Mouse (Mus musculus) left cerebral cortex, adult 11 months (tissue): ENCODE results near the gene Gab2.

Experiments
- DNase-seq: peaks from one replicate; pipeline ENCODE4 v3.0.0; 2022; ENCODE audit warnings: low spot score

The Gab2 gene

DNA sequence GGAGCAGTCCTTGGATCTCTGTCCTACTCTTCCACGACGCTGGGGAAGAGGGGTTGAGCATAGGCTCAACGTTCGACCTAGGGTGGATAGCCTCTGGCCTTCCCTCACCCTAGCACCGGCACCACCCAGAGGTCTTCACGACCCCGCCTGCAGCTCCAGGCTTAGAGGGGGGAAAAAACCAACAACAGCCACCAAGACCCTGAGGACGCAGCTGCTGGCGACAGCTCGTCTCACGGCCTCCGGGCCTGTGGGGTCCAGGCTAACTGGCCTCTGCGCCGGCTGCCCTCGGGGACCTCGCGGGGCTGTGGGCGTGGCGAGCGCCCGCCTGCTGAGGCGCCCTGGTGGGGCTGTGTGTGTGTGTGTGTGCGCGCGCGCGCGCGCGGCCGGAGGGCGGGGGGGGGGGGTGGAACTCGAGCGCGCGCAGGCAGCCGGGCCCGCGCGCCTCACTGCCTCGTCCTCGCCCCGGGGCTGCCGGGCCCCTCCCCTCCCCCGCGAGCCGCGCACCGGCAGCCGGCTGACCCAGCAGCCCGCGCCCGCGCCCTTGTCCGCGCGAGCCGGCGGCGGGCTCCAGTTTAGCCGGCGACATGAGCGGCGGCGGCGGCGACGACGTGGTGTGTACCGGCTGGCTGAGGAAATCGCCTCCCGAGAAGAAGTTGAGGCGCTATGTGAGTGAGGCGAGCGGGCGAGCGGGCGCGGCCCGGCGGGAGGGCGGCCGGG lies at the start of gene Gab2:
Gene Gab2, plus strand, starts transcription at position 345 of the 717 bp plus-strand sequence.
- peak; percentile 42 for DNase-seq

DNA sequence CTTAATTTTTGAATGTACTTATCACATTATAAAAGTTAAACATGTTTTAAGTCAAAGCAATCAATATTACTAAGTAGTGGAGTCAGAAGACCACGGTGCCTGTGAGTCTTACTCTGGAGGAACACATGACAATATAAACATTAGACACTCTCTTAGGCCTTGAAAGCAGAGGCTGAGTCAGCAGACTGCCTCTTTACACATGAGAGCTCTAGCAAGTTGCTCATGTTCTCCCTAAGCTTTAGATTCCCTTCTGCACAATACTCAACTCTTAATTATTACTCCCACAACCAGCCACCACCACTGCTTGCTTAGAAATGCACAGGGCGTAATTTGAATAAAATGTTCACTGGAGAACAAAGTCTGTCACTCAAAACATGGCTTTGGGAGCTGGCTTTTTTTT lies 49.0 kb upstream of the Gab2 start:
- peak; percentile 17 for DNase-seq

DNA sequence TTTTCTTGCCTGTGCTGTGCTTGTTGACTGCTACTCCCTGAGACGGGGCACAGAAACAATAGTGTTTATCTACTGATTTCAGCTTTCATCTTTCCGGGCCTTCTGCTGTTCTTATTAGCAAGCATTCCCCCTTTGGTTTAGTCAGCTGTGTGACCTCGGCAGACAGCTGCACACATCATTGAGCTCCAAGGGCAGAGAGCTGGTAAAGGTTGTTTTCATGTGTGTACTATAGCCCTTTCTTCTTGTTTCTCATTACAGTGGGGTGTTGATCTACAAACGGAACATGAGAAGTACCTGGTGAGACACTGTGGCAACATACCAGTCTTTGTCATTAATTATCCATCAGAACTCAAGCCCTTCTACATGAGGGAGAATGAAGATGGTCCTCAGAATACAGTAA lies 41.7 kb upstream of the Gab2 start:
- no peak for DNase-seq

DNA sequence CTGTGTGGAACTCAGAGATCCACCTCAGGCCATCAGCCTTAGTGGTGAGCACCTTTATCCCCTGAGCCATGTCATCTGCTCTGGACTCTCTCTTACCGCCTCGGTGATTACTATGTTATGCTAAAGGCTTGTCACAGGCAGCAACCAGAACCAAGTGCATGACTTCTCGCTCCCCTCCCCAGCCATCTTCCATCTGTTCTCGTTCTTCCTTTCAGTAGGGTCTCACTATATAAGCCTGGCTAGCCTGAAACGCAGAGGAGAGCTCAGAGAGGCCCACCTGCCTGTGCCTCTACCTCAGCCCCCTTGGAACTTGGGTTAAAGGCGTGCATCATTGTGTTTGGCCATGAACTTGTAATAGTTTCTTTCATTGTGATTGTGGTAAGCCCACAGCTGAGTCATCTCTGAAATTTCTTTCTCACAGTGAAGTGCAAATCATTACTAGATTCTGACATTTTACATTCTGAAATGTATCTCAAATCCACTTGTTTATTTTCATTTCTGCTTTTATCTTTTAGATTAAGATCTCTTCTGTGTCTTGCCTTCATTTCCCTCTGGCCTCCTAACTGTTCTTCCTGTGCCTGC lies 39.4 kb upstream of the Gab2 start:
- no peak for DNase-seq

DNA sequence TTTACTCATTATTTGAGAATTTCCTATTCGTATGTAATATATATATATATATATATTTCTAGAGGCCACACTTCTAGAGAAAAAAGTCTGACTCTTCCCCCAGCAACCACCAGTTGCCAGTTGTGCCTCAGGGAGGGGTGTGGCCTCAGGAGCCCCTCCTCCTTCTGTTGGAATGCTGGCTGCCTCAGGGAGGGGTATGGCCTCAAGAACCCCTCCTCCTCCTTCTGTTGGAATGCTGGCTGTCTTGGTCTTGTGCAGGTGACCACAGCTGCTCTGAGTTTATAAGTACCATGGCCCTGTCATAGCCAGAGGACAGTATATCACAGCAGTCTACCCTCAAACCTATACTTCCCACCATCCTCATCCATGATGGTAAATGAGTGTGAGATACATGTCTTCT lies 38.4 kb upstream of the Gab2 start:
- DNase-seq: no peak

DNA sequence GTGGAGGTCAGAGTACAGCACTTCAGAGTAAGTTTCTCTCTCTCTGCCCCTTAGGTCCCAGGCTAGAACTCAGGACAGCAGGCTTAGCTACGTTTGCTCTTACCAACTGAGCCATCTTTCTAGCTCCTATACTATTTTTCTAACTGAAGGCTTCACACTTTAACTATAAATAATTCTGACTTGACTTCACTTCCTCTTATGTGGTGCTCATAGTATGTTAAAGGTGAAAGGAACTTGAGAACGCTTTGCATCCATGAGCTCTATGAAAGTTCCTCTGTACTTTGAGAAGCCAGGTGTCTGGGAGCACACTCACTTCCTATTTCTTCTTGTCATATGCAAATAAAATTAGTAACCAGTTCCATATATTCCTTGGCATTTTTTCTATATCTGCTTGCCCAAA lies 20.4 kb upstream of the Gab2 start:
- DNase-seq: no peak

DNA sequence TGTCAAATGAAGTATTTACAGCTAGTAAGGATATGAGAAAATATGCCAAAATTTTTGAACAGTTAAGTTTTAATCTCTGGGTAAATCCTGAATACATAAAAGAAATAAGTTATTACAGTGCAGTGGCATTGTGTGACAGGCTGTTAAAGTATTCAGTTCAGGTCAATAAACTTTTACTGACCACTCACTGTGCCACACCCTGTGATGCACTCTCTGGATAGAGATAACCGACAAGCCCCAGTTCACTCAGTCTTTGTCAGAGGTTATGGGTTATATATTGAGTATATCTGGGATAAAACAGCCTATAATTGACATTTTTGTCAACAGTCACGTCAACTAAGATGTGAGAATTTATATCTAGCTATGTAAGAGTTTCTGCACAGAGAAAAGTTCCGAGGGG lies 9.9 kb upstream of the Gab2 start:
- no peak for DNase-seq

DNA sequence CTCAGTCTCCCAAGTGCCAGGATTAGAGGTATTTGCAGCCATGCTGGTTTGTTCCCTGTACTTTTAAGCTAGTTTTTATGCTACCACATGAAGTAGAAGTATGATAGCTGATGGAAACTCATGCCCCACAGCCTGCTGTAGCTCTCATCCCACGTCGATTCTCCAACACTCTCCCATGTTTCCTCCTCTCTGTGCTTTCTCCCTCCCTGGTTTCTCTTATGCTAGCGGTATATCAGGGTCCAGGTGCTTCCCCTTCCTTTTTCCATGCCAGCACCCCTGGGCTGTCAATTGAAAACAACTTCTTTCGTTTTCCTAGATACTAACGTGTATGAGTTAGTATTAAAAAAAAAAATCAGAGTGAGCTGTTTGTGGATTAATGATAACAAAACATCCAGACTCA lies 9.3 kb upstream of the Gab2 start:
- no peak for DNase-seq

DNA sequence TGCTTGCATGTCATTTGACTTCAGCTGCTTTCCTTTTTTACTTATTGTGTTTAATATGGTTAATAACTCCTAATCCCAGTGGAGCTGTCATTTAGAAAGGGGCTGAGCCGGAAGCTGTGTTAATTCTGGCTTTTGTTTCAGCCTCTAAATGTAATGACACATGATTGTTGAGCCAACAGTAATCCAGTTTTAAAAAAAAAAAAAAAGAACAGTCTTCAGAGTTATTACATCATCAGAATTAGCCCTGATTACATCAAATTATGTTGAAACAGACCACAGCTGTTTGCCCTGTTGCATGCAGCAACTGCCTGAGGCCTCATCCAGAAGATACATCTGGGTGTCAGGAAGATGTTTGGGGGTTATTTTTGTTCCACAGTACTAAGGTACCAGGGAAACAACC lies 6.4 kb upstream of the Gab2 start:
- no peak for DNase-seq

DNA sequence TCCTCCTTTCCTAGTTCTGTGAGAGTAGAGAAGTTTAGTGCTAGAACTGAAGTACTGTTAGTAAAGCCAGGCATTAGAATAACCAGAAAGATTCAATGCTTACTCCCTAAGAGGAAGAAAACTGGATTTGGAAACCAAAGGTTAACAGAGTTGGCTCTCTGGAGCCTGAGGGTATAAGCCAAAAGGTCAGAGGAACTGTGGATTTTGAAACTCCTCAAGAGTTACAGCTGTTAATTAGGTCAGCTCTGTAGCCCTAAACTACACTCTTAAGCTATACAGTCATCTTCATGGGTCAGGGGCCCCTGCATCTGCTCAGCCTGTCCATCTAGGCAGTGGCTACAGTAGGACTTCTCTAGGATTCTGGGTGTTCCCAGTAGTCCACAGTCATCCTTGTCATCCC lies 4.4 kb upstream of the Gab2 start:
- DNase-seq: no peak

DNA sequence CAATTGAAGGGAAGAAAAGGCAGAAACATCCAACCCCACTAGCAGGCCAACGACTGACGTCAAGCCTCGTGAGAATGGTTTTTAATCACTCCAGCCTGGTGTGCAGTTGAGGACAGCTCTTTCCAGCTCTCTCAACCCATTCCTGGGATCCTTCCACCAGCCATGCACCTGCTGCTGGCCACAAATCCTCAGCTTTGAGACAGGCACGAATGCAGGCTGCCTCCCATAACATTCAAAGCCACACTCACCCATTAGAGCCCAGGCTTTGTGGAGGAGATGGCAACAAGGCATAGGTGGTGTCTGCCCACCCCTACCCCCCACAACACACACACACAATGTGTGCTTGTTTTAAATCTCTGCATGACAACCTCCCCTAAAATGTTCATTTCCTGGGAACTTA lies 2.7 kb upstream of the Gab2 start:
- no peak for DNase-seq

DNA sequence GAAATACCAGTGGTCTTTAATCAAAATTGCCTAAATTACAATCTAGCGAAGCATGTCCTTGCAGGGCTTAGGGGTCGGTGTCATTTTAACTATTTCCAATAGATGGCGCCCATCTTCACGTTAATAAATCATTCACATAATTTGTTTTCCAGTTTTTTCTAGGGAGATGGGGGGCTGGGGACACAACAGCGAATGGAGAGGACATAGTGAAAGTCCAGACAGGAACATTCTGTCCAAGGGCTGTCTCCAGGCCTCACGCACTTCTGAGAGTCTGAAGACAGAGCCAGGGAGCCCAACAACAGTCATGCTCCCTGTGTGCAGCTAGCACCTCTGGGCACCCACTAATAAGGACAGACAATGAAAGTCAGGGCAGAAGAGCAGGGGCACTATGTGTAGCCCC lies 2.2 kb upstream of the Gab2 start:
- DNase-seq: no peak

DNA sequence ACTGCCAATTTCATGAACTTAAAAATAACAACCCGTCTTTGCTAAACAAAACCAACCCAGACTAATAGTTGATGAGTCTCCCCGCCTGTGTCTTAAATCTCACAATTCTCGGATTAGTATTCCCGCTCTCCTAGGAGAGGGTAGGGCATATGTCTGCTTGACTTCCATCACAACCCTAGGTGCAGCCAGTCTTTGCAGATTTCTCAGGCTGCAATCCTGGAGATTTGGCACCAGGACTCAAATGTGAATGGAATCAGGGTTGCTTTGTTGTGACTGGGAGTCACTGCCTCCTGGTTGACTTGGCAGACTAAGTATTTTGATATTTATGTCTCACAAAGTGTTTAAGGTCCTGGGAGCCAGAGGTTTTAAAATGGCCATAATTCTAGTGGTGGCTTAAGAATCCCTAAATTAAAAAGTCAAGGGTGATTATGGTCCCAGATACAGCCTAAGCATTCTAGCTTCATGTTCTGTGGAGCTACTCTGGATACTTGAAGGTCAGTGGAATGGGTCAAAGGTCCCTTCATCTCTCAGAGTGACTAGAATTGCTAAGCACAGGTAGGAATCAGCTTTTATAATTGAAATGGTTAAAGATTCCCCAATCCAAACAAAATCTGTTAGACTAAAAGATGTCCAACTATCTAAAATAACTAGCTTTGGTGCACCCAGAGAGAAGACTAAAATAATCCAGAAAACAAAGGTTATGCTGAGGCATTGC lies 1.6 kb upstream of the Gab2 start:
- DNase-seq: no peak

DNA sequence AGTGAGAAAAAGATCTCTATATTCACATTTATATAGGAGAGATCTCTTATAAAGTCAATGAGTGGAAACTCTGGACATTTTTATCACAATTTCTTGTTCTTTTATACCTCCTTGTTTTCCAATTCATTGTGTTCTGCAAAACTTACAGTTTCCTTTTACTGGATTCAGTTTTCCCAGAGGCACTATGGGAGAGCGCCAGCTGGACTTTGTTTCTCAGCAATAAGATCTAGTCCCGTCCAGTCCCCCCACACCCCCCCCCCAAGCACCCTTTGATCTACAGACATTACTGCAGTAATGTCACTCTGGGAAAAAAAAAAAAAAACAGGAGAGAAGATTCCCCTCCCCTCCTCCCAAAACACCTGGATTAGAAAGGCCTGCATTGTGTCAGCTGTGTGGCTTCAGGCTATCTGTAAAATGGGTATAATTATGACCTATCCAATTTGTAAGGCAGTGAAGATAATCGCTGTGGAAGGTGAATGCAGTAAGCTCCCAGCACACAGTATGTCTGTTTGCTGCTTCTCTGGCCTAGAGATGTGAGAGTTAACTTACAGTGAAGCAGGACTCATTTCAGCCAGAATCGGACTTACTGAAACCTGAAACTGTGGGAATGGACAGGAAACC lies 655 bp upstream of the Gab2 start:
- no peak for DNase-seq

DNA sequence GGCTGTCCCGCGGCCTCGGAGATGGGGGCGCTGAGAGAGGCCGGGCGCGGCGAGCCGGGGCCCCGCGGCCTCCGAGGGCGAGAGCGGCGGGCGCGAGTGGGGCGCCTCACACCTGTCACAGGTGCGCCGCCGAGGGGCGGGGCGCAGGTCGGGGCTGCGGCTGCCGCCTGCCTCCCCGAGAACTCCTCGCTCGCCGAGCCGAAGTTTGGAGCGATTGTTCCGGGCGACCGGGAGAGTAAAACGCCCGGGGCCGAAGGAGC lies 503 bp downstream of the Gab2 start:
- DNase-seq: no peak

DNA sequence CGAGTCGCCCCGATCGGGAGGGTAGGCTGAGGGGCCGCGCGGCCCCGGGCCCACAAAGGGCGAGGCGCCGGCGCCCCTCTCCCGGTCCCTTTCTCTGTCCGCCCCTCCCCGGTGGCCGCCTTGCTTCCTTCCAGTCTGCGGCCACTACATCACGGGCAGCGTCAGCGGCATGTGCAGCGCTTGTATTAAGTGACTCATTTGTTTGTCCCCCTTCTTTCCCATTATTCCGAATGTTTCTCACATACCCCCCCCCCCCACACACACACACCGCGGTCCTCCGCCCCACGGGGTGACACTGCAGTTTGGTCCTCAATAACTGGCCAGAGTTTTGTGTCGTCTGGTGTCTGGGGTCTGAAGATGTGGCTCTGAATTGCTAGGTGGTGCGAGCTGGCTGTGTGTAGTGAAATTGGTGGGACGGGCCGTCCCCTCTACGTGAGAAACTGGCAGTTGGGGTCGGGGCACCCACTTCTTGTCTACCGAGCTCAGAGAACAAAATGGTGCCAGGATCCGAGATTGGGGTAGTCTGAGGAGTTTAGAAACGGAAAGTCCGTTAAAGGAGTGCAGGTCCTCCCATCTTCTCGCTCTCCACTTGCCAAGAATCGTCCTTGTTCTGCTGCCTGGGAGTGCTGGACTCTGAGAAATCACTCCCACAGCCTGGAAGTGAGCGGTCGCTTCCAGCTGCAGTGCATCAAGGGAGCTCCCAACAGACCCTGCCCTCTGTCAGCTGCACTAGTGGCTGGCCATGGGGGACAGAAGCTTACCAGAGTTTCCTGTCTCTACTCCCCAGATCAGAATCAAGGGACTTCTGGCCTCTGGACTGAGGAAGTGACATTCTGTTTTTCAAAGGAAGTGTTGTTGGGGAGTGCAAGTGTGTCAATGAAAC lies 1.1 kb downstream of the Gab2 start:
- DNase-seq: no peak

DNA sequence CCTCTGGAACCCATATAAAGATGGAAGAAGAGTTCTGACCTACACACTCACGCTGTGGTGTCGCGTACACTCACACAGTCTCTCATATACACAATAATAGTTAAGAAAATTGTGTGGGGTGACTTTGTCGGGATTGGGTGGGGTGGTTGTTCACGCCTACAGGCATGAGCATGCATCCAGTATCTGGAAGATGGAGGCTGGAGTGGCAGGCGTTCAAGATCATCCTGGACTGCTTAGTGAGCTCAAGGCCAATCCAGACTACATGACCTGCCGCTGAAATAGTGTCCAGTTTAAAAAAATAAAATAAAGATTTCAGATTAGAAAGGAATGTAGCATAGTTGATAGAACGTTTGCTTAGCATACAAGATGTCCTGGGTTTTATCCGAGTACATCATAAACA lies 2.2 kb downstream of the Gab2 start:
- DNase-seq: no peak

DNA sequence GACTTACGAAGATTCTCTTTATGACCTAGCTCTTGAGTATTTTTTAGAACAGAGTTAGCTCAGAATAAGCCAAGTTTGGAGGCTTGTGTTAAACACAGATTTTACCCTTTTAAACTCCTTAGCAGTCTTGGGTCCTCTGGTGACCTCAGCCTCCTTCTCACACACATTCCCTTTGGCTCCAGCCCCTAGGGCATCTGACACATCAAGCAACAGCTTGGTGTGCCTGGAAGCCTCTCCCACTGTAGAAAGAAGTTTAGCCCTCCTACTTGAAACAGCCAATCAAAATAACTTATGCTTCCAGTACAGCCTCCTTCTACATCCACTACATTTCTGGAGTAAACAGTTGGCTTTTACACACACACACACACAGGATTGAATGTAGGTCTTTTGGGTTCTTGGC lies 2.8 kb downstream of the Gab2 start:
- DNase-seq: no peak

DNA sequence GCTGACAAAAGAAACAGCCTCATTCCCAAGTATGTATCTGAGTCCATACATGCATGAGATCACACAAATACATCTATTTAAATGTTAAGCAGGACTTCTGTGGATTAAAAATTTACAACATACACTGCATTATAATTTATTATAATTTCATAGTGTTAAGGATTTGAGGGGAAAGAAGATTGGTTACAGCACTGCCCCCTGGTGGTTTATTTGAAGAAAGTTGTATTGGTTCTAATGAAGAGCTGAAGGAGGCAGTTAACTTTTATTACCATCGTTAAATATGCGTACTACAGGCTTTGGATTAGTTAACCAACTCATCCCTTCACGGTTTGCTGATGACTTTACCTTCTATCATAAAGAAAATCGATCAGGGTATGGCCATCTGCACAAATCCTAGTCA lies 3.9 kb downstream of the Gab2 start:
- no peak for DNase-seq

DNA sequence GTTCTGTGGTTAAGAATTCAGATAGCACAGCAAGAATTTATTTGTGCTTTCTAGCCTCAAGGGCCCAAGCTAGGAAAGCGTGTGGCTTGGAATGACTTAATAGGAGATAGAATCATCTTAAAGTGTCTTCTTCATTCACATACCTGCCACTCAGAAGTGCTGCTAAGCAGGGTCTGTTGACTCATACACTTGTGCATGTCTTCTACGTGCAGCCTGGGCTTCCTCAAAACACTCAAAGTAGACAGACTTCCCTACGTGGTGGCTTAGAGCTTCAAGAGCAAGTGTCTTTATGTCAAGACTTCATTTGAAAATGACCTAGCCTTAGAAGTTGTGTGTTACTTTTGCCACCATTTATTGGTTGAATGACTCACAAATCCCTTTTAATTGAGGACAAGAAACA lies 12.9 kb downstream of the Gab2 start:
- no peak for DNase-seq

DNA sequence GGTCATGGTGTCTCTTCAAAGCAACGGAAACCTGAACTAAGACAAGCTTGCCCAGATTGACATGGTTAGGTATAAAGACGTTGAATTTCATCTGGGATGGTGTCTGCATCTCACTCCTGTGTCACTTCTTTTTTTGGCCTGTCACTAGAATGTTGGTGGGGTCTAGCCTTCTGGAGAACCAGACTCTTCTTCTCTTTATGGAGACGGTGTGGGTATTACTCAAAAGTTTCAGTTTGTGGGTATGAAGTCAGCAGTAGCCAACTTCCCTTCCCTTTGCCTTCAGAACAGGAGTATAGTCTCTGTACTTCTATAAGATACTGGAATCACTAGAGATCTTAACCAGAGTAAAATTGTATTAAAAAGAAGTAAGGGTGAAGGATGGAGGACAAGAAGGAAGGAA lies 26.7 kb downstream of the Gab2 start:
- no peak for DNase-seq

DNA sequence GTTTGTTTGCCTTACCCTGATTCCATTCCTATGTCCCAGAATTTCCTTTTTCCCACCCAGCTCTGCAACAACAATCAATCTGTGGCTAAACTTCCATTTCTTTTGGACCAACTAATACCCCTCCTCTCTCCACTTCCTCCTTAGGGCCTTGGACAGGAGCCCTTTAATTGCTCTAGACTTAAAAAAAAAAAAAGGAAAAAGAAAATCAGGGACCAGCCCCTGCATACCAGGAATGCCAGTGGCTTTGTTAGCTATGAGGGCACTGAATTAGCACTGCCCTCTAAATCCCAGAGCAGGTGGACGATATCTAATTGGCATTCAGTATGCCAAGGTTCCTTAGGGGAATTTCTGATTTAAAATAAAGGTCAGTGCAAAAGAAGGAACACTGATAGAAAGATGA lies 47.6 kb downstream of the Gab2 start:
- no peak for DNase-seq

DNA sequence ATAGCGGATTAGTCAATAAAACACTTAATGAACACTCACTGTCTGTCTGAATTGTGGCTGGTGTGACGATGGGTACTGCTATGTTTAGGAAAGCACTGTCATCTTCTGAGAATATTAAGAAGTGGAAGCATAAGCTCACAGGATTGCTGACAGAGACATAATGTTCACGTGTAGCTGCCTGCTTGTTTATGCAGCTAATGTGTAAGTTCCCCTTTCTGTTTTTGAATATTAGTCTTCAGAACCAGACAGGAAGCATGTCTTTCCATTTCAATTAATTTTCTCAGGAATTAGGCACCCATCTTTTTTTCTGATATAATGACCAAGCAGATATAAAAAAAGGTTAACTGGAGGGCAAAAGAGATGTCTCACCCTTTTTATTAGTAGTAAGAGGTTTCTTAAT lies 55.1 kb downstream of the Gab2 start:
- DNase-seq: no peak
